Mouse (Mus musculus) liver, adult (tissue): ENCODE data around the gene Gm3278.
"Not testable (repeated sequence)": the region's sequence is repeated elsewhere in the genome, so short reads cannot be mapped to it uniquely, and the experiment has no call there.

Experiments
- GATA4 ChIP-seq: IDR thresholded peaks from 2 replicates; pipeline ENCODE4 v1.6.1; 2014; ENCODE audit warnings: mild to moderate bottlenecking, low read length; ENCODE audit not compliant: insufficient replicate concordance

Gene Gm3278

DNA sequence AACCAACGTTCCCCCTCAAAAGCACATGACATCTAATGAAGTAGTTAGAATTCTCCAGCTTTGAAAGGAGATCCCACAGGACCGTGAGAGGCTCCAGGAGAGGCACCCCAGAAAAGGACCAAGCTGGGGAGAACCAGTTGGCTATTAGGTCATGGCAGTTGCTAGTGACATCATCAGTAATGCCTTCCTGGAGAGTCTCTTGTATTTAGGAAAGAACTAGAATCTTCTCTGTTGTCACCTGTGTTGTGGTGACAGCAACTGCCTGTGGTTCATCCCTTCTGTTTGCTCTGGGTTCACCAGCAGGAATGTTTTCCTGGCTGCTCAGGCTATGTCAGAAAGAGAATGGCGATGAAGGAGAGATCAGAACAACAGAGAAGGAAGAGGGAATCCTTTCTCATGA lies at the start of gene Gm3278:
Gm3278 (plus strand) TSS at position 301 of the 400 bp plus-strand sequence.
- TF ChIP-seq GATA4: not testable (repeated sequence)

DNA sequence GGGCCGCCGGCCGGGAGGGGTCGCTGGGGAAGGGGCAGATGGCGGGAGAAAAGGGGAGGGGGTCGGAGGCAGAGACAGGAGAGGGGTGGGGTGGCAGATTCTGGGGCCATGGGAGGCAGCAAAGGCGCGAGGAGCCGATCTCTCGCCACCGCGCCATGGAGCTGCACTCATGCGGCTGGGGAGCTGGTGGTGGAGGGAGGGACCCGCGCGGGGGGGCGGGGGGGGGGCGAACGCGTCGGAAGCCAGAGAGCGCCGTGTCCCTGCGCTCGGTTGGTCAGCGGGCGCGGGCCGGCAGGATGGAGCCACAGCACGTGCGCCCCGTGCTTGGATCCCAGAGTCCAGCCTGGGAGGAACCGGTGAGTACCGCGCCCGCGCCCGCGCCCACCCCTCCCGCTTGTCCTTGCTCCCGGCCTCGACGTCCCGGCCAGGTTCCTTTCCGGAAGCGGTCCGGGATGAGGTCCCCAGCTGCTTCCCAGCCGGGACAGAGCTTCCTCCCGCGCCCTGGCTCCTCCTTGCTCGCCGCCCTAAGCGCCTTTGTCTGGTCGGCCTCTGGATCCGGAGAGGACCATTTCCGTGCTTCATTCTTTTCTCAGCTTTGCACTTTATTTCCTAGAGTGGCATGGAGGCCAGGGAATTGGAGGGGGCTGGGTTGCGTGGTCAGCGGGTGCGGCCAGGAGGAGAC lies 36.8 kb upstream of the Gm3278 start, which contains the start of gene Gm3264:
Gm3264 (plus strand) TSS at position 278 of the 682 bp plus-strand sequence.
- TF ChIP-seq GATA4: not testable (repeated sequence)
